Mouse (Mus musculus): ENCODE data around the gene Prr36.
"Not testable (repeated sequence)": the region's sequence is repeated elsewhere in the genome, so short reads cannot be mapped to it uniquely, and the experiment has no call there.

Prr36 gene

DNA sequence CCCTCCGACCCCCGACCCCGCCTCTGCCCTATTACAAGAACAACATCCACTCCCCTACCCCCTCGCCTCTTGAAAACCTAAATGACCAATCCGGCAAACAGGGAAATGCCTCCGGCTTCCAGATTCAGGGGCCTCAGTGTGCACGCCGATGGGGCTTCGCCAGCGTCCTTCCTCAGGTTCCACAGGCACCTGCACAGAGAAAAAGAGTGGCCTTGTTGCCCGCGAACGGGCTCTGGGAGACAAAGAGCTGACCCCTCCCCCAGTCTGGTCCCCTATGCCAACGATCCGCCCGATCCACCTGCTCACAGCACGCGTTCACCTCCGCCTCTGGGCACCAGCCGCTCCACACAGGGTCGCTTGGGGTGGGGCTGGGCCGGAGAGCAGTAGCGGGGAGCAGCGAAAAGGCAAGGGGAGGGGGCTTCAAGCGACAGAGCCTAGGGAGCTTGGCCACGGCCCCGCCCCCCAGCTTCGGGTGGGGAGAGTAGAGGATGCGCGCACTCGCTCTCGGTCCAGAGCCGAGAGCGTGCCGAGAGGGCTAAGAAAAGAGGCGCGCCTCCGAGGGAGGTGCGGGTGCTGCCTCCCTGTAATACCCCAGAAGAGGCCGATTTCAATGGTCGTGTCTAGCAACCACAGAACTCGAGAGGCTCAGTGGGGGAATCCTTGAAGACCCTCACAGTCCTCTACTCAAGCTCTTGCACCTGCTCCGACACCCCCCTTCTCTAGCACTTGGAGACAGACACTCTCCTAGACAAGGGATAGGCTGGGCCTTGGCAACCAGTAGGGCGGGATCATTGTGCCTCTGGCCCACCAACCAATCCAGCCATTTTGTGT is at the start of gene Prr36:
Gene Prr36 (minus strand): TSS at position 669 of the 831 bp plus-strand sequence.
- no peak for DNase-seq (ENCODE audit: low spot score)

DNA sequence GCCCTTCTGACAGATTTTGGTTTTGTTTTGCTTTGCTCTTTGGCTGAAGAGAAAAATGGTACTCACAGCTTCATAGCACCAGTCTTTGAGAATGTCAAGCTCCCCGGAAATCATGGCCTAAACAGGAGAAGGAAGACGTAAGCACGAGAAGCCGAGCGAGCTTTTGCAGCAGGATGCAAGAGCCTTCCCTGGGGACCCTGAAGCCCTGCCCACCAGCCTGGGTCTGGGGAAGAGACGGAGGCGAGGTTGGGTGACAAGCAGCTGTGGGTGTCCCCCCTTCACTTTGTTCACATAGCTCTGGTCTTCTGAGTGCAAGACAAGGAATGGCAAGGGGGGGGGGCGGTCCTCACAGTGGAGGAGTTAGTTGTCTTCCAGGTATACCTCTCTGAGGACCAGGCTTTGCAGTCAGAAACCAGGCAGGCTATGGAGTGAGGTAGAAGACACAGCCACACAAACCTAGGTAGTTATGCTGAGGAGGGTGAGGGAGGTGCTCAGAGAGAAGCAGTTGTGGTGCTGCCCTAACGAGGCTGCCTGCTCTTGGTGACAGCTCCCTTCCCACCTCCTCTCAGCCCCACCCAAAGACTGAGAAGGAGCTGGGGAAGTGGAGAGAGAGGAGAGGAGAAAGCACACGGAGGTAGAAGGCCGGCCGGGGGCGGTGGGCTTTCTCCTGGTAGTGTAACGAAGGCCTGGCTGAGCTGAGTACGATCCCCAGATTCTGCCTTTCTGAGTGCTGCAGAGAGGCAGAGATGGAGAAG is 48.1 kb upstream of the Prr36 start:
- no peak for DNase-seq (ENCODE audit: low spot score)

GRCm38 (mm10) chr8:4263105-4263791 is 46.0 kb upstream of the Prr36 start:
- no peak for DNase-seq (ENCODE audit: low spot score)

- no peak for DNase-seq (ENCODE audit: low spot score)
Measured at GRCm38 (mm10) chr8:4259805-4260170, 42.5 kb upstream of the Prr36 start.

GRCm38 (mm10) chr8:4259125-4259804 is 42.0 kb upstream of the Prr36 start, which contains the start of gene Ctxn1:
Gene Ctxn1, minus strand, starts transcription at chr8:4259274.
- peak; percentile 96 for DNase-seq (ENCODE audit: low spot score)

- DNase-seq (ENCODE audit: low spot score): no peak
Measured at GRCm38 (mm10) chr8:4258678-4259077, 41.4 kb upstream of the Prr36 start.

GRCm38 (mm10) chr8:4258233-4258632 is 41.0 kb upstream of the Prr36 start:
- DNase-seq (ENCODE audit: low spot score): peak; percentile 69

DNA sequence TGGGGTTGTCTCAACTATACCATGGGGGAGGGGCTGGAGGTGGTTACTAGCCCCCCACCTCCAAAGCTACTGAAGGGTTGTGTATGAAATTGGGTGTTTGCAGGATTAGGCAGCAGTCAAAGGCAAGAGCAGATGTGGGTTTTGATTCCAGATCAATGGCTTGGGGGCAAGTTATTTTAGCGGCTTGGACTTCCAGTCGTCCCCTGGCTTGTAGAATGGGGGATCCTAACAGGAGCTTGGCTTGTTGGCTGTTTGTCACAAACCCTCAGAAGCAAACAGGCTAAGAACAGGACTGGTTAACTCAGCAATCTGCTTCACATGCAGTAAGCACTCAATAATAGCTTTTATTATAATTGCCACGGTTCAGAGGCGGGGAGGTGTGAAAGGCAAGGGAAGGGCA is 40.1 kb upstream of the Prr36 start:
- DNase-seq (ENCODE audit: low spot score): no peak

DNA sequence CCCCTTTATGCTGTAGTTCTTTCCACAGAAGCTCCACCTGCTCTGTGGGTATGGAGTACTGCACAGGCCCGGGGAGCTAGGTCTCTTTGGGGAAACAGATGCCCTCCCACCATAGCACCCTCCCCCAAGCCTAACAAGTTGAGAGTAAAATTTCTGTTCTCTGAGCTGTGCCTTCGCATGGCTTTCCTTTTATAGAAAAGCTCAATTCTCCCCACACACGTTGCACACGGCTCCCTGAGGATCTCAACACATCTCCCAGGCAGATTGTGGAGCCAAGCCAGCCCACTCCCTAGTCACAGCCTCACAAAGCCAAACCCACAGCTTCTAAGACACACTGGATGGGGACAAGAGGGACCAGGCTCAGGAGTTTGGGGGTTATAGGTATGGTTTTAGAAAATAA is 39.7 kb upstream of the Prr36 start:
- DNase-seq (ENCODE audit: low spot score): no peak

DNA sequence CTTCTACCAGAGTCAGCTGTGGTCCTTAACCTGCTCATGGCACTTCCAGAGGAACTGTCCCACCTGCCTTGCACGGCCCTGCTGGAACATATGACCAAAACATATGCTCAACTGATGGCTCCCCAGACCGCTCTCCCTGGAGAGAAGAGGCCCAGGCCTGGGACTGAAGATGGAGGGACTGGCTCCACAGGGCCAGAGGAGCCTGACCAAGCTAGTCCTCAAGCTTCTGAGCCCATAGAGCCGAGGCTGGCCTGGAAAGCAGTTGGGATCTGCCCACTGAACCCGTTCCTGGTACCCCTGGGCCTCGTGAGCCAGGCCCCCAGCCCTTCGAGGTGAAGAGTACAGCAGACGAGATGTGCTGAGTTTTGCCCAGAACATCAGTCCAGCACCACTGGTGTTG is 38.2 kb upstream of the Prr36 start:
- not testable (repeated sequence) for DNase-seq (ENCODE audit: low spot score)

DNA sequence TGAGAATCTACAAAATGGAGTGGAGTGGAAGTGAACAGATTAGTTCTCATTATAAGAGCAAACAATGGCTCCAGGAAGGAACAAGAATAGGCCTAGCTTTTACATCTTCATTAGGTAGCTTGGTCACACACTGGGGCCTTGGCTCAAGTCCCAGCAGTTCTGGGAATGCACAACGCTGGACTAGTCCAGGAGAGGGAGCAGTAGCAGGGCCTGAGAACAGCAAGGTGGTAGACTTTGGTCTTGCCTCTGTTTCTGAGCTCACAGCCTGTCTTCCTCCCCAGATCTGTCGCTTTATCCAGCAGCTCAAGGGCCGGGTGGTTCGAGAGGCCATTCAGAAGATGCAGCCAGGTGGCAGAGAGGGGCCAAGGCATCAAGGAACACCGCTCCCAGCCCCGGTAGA is 36.7 kb upstream of the Prr36 start:
- no peak for DNase-seq (ENCODE audit: low spot score)

GRCm38 (mm10) chr8:4252934-4253841 is 35.9 kb upstream of the Prr36 start, which contains the start of gene Snapc2:
Gene Snapc2, plus strand, starts transcription at chr8:4253080.
- peak; percentile 96 for DNase-seq (ENCODE audit: low spot score)

GRCm38 (mm10) chr8:4252116-4252760 is 35.0 kb upstream of the Prr36 start:
- no peak for DNase-seq (ENCODE audit: low spot score)

DNA sequence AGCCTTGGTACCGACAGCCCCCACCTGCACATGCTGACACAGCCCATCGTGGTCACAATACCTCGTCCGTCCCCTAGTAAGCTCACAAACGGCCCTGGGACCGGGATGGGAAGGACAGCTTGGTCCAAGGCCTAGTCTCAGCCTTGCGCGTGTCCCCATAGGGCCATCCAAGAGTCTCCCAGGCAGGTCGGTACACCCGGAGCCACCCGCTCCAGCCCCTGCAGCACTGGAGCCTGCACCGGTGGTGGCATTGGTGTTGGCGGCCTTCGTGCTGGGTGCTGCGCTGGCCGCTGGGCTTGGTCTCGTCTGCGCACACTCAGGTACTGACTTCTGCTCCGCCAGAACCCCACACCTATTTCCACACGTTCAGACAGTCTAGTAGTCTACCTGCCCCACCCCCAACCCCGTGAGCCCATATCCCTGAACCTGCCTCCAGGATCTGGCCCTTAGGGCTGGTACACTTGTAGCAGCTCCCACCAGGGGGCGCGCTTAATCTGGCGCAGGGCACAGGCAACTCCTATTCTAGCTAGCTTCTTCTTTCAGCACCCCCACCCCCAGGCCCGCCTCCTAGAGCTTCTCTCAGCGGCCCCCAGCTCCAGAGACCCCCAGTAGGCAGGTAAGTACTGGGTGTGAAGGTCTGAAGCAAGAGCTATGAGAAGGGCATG is 33.2 kb upstream of the Prr36 start:
- peak; percentile 80 for DNase-seq (ENCODE audit: low spot score)

- DNase-seq (ENCODE audit: low spot score): no peak
Measured at GRCm38 (mm10) chr8:4249213-4249612, 32.0 kb upstream of the Prr36 start.

- no peak for DNase-seq (ENCODE audit: low spot score)
Measured at GRCm38 (mm10) chr8:4247951-4248540, 30.8 kb upstream of the Prr36 start, which contains the start of gene Tgfbr3l. Gene Tgfbr3l, plus strand, starts transcription at chr8:4248214.

DNA sequence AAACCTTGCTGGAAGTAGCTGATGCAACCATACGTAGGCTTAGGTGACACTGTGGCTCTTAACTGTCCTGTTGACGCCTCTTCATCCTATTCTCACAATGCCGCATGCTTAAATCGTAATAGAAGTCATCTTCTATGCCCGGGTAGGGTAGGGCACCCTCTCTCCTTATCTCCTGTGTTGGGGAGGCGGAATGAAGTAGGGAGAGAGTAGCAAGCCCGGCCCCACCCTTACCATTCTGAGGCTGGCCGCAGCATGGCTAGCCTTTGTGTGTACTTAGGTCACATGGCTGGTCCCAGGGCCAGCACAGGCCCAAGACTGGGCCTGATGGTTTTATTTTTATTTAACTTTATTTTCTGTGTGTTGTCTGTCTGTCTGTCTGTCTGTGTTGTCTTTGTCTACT is 30.0 kb upstream of the Prr36 start:
- no peak for DNase-seq (ENCODE audit: low spot score)

DNA sequence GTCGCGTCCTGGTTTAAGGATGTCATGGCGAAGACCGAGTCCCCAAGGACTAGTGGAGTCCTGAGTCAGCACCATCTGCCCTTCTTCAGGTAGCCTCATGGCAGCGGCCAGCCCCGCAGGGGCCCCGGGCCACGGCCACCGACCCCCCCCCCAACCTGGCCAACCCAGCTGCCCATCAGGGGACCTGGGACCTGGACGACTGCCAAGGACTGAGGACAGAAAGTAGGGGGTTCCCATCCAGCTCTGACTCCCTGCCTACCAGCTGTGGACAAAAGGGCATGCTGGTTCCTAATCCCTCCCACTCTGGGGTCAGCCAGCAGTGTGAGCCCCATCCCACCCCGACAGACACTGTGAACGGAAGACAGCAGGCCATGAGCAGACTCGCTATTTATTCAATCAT is 28.5 kb upstream of the Prr36 start:
- no peak for DNase-seq (ENCODE audit: low spot score)

GRCm38 (mm10) chr8:4245061-4245460 is 27.8 kb upstream of the Prr36 start:
- DNase-seq (ENCODE audit: low spot score): no peak
